Mouse (Mus musculus) CH12F3 (cell line): ENCODE data around the gene Gm11213.

Experiments
- in situ Hi-C: fragments of 300-500 bp; cut with MboI; formaldehyde crosslinking; loops from 2 replicates; pipeline ENCODE4 v1.14.3; 2020; ENCODE audit warnings: low sequenced_read_pairs

Gm11213 gene

DNA sequence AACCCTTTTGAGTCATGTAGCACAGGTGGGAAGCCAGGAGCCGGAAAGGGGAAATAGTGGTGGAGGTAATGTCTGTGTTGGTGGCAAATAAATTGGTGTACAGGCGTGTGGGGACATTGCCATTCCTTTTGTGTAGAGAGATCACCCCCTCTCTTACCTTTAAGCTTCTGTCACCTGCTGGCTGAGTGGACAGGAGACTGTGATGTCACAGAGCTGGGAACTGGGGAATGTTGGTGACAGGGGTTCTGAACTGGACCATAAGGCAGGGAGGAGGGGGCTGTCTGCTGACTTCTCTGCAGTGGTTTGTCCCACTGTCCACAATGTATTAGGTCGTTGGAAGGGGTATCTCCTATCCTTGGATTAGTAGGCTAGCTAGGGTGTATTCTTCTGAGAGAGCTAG is at the start of gene Gm11213:
TSS of gene Gm11213 (minus strand) at position 317 of the 400 bp plus-strand sequence.
- in situ Hi-C loops, result no loop called here

DNA sequence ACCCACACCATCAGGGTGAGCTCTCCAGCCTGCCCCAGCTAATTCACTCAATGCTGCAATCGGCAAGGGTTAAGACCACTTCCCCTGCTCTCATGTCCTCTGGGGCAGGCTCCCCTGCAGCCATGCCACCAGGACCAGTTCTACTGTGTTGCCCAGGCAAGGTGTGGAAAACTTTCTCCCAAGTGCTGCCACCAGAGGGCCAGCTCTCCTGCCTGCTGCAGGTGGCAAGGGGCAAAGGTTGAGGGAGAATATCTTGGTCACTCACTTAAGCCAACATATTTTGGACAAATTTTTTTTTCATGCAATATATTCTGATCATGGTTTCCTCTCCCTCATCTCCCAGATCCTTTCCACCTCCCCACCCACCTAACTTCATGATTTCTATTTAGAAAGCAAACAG is 49.3 kb upstream of the Gm11213 start:
- in situ Hi-C loops, result no loop called here

DNA sequence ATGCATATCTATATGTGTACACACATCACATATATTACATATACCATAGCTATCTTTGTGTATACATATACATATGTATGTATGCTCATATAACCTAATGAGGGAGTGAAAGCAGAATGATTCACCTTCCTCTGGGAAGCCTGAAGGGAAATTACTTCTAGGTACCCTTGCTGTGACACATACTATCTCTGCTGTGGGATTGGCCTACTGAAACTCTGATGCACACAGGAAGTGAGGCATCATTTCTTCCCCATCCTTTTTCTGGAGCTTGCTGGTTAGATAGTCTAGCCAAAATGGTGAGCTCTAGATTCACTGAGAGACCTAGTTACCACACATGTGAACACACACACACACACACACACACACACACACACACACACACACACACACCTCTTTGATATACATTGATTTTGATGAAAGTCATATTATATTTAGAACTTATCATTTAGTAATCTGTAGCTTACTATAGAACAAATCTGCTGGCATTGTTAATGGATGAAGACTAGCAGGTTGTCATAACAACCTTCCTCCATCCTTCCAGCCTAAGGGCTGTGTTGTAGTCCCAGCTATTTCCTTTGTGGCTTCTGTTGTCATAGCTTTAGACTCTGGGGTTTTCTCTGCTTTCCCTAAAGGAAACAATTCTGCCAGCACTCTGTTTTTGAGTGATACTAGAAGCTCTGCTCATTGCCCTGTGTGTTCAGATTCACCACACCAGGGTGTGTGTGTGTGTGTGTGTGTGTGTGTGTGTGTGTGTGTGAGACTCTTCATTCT is 39.1 kb upstream of the Gm11213 start:
- in situ Hi-C loops, result no loop called here

DNA sequence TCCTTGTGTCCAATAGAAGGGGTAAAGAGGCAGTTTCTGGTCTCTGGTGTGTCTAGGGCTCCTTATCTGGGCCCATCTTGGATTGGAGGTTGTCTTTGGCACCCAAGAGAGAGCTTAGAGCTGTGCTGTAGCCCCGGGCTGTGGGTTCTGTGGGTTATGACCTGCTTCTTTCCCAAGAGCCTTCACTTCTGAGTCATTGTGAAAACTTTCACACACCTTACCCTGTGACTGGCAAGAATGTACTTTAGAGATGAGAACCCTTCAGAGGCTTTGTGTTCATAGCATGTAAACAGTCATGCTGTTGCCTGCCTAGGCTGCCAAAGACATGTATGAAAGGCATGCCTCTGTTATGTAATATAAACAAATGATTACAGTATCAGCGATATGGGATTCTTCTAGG is 34.8 kb upstream of the Gm11213 start:
- in situ Hi-C loops, result no loop called here

DNA sequence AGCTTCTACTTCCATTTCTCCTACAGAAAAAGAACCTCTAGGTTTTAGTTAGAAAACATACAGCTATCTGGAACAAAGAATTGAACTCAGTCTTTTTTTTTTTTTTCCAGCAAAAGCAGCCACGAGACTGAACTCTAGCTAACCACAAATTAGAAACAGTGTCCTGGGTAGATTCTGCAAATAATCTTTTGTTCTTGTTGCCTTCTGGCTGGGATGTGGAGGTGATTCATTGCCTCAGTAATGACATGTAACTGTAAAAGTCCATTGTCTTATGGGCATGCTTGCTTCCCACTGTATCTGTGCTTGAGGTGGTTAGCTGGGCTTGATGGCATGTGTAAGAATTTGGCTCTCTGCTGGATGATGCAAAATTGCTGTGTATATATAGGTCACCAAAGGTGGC is 33.5 kb upstream of the Gm11213 start:
- in situ Hi-C loops, result no loop called here

DNA sequence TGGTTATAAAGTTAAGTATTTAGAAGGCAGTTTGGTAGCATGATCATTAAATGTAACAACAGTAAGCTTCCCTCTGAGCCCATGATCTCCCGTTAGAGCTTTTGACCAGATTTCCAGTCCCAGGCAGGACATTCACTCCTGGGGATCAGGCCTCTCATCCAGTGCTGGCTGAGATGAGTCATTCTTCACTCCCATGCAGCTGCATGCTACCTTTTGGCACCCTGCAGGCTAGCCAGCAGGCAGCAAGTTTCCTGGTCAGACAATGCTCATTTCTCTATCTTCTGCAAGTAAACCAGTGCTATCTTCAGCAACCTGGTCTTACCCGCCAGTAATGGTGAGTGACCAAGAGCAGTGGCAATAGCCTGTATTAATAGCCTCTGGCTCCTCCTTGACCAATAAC is 28.1 kb upstream of the Gm11213 start:
- in situ Hi-C loops, result no loop called here

DNA sequence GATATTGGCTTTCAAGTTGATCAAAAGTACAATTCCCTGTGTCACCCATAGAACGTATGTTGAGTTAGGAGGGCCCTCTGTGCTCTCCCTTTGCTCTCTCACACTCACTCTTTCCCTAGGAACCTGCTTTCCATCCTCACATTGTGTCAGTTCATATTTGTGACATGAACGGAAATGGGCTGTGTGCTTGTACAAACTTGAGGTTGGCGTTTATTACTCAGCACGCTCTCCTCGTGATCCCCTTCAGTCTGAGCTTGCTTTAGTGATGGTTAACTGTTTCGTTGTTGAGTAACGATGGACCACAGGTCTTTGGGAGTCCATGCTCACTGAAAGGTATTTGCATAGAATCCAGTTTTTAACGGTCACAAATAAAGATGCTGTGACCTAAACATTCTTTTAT is 22.1 kb upstream of the Gm11213 start:
- in situ Hi-C loops, result no loop called here

DNA sequence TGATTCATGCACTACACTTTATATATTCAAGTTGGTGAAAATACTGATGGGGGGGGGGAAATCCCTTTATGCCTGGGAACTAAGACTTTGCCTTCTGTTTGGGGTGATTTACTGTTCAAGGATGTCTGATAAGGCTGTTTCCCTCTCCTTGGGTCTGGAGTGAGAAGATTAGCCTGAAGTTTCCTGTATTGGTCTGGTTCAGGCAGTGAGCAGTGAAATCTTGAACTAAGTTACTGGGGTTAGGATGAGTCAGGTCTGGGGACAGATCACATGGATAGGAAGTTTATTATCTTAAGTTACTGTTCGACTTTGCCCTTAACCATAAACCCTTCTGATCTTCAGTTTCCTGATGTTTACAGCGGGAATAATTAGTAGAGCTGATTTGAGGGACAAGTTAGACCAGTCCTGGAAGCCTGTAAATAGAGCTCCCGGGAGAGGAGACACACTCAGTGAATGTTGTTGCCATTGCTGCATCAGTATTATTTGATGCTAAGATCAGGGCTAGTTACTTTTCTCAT is 20.6 kb upstream of the Gm11213 start:
- in situ Hi-C loops, result no loop called here

DNA sequence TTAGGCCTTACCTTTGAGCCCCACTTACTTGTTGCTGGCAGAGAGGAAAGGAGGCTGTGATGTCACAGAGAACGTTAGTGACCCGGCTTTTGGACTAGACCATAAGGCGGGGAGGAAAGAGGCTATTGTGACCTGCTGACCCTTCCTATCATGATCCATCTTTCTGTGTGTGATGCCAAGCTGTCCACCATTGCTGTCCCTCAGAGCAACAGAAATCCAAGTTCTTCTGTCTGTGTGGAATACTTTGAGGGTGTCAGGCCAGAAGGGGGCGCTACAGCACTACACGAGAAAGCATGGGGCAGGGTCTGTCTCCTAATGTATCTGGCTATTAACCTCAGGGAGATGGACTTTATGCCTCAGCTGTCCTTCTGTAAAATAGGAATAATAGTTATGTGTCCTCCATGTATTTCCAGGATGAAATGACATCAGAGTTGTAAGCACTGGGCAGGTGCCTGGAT is 17.3 kb upstream of the Gm11213 start, which contains the start of gene Tex48:
TSS of gene Tex48 (minus strand) at position 51 of the 458 bp plus-strand sequence.
- in situ Hi-C loops, result no loop called here

DNA sequence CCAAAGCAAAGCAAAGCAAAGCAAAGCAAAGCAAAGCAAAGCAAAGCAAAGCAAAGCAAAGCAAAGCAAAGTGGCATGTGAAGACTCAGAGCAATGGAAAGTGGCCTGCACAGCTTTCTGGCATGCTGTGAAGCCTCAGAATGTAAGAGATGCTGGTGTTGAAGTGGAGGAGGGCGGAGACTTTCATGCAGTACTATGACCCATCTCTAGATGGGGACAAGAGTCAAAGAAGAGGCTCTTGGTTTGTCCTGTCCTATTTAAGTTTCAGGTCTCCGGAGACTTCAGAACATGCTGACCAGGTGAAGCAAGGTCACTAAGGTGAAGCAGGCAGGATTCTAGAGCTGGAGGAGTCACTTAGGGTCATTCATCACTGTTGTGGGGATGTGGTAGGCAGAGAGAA is 16.8 kb upstream of the Gm11213 start:
- in situ Hi-C loops, result no loop called here

DNA sequence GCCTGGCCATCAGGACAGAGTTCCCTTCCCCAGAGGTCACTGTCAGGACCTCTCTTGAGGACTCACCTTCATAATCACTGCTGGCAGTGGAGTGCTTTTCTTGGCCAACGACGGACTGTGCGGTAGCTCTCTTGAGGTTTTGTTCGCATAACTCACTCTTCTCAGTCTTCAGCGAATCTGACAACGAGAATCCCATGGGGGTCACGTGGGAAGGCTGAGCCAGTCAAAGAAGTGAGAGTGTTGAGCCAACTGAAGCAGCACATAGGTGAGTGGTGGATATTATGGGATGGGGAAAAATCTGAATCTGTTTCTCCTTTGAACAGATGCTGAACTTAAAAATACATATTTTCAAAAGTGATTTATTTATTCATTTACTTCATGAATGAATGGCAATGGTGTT is 3.3 kb upstream of the Gm11213 start:
- in situ Hi-C loops, result no loop called here

DNA sequence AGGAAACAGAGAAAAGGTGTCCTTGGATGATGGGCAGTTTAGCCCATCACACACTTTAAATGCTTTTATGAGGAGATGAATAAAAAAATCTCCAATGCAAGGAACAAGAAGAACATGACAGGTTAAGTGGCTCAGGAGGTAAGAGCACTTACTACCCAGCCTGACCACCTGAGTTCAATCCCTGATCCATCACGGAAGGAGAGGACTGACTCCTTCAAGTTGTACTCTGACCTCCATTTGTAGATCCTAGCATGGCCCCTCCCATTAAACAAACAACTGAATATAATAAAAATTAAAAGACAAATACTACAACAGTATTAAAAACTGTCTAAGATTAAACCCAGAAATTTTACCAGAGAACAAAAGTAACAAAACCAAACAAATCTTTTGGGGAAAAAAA is 907 bp upstream of the Gm11213 start:
- in situ Hi-C loops, result no loop called here

DNA sequence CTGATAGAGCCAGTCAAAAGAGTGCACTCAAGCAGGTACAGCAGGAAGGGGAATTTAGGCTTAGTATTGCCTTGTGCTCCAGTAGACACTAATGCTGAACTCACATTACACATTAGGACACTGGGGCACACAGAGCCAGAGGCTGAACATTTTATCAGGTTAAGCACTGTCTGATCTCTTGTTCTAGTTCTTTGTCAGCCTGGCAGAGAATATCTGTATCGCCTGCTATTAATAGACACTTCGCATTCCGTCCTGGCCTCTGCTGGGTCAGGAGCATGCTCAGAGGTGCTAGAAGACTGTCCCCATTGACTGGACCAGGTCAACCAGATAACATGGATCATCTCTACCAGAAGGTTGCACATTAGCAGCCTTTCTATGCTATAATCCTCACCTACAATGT is 484 bp upstream of the Gm11213 start:
- in situ Hi-C loops, result no loop called here

DNA sequence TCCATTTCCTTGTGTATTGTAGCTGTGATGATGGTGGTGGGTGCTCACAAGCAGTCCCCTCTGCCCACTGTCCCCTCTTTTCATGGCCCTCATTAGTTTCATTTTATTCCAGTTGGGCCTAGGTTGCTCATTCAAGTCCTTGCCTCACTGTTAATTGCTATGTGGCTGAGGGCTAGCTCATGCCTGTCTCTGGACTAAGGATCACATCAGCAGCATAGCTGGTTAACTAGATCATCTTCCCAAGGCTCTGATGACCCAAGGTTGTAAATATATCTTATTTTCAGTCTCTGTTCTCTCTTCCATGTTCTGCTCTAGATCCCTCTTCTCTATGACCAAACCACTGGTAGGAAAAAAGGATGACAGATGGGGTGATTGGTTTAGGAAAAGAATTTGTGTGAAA is 3.8 kb downstream of the Gm11213 start:
- in situ Hi-C loops, result no loop called here

DNA sequence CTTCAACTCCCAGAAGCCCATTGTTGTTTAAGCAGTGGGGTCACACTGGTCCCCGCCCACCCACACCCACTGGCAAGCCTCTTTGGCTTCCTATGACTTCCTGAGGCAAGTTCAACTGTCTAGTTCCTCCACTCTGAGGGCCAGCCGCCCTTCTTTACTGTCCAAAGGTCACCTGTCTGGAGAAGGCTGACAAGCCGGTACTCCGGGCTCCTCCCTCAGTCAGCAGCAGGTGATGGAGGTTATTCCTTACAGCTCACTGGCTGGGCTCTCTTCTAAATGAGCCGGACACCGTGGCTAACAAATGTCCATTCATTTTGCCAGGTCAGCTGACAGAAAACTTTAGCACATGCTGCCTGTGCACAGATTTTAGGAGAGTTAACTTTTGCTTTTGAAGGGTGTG is 4.3 kb downstream of the Gm11213 start:
- in situ Hi-C loops, result no loop called here

DNA sequence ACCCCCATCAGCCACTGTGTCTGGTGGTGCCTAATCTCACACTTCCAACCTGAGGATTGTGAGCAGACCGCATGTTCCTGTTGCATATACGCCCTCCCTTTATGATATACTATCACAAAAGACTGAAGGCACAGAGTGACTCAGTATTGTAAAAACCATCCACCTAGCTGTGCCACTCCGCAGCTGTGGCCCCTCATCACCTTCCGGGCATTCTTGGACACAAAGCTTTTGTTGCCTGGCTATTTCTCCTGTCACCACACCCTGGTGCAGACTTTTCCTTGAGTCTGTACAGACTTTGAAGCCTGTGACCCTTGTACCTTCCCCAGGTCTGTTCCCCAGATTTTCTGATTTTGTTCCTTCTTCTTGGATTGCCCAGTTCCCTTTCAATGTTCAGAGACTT is 9.1 kb downstream of the Gm11213 start:
- in situ Hi-C loops, result no loop called here

DNA sequence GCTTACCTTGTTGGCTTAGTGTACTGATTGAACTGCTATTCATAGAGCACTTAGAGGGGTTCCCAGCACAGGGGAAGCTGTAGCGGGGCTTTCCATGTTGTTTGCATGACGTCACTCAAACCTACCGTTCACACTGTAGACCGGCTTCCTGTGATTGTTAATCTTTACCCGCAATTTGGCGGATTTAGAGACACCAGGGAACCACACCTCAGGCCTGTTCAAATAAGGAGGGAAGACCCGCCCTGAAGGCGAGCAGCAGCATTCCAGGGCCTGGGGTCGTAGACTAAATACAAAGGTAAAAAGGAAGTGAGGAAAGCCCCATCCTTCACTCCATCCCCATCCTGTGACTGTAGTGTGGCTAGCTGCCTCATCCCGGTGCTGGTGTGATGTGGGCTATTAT is 9.8 kb downstream of the Gm11213 start:
- in situ Hi-C loops, result no loop called here

DNA sequence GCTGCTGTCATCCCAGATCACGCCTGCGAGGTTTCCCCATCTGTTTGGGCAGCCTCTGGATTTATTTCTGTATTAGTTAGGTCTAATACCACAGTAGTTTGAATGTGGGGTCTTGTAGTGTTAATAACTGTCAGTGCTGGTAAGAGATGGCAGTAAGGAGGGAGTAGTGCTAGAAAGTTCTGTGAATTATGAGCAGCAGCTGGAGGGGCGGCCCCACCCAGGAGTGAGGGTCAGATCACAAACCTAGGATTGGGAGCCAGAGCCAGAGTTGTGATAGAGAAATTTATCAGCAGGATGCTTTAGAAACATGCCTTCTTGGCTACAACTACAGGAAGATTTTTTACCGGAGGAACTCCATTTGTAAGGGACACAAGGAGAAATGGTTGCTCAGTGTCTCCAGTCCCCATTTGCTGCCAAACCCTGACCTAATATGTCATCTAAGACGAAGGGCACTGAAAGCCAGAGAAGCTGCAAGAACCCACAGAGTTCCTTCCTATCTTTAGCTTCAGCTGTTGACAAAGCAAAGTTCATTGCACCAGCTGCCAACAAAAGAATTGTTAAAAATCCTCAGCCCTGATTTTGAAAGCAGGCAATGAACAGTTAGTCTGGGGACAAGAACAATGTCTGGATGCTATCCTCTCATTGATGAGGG is 10.5 kb downstream of the Gm11213 start:
- in situ Hi-C loops, result no loop called here

DNA sequence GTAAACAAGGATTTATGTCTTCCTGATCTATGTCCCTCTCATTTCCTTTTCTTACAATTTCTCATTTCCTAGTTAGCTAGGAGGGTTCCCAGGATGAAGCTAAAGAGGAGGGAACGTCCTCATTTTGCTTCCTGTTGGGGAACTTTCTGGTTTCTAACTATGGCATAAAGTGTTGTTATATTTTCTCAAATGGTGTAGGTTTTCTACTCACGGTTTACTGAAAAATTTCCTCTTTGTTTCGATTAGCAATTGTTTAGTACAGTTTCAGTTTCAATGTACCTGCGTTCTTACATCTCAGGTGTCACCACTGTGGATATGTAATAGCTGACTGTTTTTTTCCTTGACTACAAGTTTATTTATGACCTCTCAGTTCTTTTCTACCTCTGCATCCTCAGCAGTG is 14.5 kb downstream of the Gm11213 start:
- in situ Hi-C loops, result no loop called here

DNA sequence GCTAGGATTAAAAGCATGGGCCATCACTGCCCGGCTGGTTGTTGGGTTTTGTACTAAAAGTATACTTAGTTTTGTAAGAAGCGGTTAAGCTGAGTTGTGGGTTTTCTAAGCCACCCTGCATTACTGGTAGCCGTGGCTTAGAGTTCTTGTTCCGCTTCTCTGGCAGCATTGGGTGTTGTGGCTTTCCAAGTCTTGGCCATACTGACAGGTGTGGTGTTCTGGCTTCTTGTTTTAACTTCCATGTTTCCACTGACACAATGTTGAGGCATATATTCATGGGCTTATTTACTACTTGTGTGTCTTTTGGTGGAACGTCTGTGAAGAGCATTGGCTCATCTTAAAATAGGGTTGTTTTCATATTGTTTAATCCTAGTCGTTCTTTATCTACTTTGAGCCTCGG is 15.1 kb downstream of the Gm11213 start:
- in situ Hi-C loops, result no loop called here

DNA sequence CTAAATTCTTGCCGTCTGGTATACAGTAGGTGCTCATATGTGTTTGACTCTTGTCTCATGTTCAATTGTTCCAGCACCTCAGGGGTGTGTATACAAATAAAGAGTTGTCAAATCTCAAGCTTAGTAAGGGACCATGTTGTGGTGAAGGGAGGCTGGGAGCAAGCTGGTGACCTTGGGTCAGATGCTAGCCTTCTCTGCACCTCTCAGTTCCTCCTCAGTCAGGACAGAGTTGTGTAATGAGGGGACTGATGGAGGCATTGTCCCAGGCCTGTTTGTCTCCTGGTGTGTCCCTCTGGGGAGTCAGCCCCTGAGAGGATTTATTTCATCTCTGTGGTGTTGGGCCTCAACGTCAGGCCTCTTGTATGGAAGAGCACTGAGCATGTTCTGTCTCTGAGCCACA is 18.8 kb downstream of the Gm11213 start:
- in situ Hi-C loops, result no loop called here

DNA sequence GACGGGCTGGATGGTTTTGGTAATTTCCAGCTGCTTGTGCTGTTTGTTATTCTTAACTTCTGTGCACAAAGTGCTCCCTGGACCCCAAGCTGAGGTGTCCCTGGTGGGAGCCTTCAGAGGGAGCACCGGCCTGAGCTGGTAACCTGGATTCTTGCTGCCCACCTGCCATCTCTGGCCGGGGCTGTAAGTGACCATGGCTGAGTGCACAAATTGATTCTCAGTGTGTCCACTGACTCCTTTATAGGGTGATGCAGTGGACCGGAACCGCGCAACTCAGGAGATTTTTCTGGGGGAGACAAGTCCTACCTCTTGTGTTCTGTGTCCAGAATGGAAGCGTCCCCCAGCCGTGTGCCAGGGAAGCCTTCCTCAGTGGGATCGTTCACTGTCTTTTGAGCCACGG is 19.8 kb downstream of the Gm11213 start:
- in situ Hi-C loops, result no loop called here
